Mouse (Mus musculus) T-helper 17 cell (primary cell): ENCODE results near the gene Ms4a5.
"Not testable (repeated sequence)": the region's sequence is repeated elsewhere in the genome, so short reads cannot be mapped to it uniquely, and the experiment has no call there.

ENCODE experiments used
- in situ Hi-C, 2 experiments: fragments of 300-600 bp; cut with MboI, MseI; formaldehyde crosslinking; loops; 1 replicate in 1 of 2; 2 replicates in 1 of 2; pipeline ENCODE4 v1.15.1; 2025; ENCODE audit warnings: high pct_unique_total_duplicates in 2 of 2

Ms4a5 gene

DNA sequence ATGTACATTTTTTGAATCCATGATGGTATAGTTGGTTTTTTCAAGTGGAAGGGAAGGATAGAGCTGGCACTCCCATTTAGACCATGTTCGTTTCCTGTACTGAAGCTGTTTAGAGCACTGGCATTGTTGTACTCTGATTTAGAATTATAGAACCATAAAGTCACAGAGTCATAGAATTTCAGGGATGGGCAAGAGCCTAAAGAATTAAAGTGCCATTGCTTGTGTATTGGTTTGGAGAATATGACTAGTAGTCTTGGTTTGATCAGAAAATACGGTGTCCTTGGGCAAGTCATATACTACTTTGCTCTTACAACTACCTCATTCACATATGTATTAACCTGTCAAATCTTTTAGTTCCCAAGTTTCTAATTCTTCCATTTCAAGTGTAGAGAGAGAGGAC is at the start of gene Ms4a5:
Ms4a5 (minus strand) TSS at position 101 of the 400 bp plus-strand sequence.
- in situ Hi-C loops: no loop called here

- in situ Hi-C loops: loop anchor here in 1 of 2 experiments (10.0 kb wide), 1 partner anchor 544 kb away; the partner anchor contains the start of gene Olfr1418
Observed at GRCm38 (mm10) chr19:11321123-11321522, 37.5 kb upstream of the Ms4a5 start.

- in situ Hi-C loops: no loop called here
Observed at GRCm38 (mm10) chr19:11316786-11317185, 33.1 kb upstream of the Ms4a5 start.

DNA sequence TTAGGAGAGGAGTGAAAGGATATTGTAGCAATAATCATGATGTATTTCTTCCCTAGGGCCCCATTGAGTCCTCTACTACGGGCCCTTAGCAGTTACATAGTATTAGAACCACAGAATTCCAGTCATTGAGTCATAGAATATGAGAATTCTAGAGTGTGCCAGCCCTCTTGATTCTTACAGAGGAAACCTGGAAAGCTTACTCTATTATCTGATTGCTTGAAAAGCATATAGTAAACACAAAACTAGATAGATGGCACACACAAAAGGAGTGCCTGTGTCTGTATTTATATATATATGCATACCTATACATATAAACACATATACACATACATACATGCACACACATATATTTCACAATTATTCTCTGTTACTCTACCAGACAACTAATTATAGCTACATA is 30.7 kb upstream of the Ms4a5 start, which contains the start of gene Ms4a14:
Ms4a14 (minus strand) TSS at position 101 of the 400 bp plus-strand sequence.
- in situ Hi-C loops: no loop called here

DNA sequence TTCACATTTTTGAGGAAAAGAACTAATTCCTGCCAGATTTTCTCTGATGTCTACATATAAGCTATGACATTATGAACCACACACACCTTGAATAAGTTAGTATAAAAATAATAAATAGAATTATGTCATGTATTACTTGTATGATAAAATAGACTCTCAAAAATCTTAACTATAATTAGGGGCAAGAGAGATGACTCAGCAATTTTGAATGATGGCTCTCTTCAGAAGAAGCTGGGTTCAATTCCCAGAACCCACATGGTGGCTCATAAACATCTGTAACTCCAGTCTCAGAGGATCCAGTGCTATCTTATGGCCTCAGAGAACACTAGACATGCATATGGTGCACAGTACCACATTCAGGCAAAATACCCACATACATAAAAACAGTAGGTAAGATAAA is 25.2 kb upstream of the Ms4a5 start:
- in situ Hi-C loops: no loop called here

- in situ Hi-C loops: not testable (repeated sequence)
Observed at GRCm38 (mm10) chr19:11299529-11299928, 15.9 kb upstream of the Ms4a5 start.

- in situ Hi-C loops: no loop called here
Observed at GRCm38 (mm10) chr19:11298939-11299338, 15.3 kb upstream of the Ms4a5 start.

- in situ Hi-C loops: not testable (repeated sequence)
Observed at GRCm38 (mm10) chr19:11293616-11294015, 9.9 kb upstream of the Ms4a5 start.

GRCm38 (mm10) chr19:11292990-11293389 is 9.3 kb upstream of the Ms4a5 start:
- in situ Hi-C loops: no loop called here

DNA sequence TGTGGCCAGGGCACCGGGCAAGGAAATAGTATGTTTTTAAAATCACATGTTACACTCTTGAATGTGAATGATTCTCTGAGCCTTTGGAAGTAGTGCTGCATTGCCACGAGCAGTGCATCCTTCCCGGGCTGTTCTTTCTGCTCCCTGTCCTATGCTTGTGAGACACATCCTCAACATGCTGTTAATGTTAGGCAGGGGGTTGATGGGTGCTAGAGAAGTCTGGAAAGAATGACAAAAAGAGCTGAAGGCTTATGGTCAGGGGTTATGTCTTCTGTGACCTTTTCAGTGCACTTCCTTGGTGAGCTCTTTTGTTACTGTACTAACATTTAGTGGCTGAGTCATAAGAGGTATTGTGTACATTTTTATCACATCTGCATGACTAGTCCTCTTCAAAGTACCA is 3.5 kb downstream of the Ms4a5 start:
- in situ Hi-C loops: no loop called here

DNA sequence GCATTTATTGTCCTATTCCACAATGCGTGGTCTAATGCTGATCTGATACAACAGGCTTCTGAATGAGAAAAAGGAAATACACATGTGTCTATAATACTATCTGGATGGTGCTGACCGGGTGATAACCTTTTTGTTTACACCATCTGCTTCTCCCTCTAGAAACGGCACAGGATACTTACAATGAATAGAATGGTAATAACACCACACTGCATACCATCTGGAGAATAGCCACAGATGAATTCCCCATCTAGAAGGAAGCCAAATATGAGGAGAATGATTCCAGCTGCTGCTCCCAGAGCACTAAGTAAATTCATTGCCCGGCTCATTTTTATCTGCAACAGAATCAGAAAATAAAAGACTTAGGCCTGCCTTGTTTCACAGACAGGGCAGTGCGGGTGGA is 7.2 kb downstream of the Ms4a5 start:
- in situ Hi-C loops: no loop called here

DNA sequence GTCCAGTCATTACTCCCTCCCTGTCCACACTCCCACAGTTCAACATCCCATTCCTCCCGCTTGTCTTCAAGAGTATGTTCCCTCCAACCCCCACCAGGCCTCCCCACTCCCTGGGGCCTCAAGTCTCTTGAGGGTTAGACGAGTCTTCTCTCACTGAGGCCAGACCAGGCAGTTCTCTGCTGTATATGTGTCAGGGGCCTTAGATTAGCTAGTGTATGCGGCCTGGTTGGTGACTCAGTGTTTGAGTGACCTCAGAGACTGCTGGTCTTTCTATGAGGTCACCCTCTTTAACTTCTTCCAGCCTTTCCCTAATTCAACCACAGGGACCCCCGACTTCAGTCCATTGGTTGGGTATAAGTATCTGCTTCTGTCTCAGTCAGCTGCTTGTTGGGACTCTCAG is 16.7 kb downstream of the Ms4a5 start:
- in situ Hi-C loops: loop anchor here in 1 of 2 experiments (25.0 kb wide), 1 partner anchor 1130 kb away; no protein-coding TSS in a partner anchor

GRCm38 (mm10) chr19:11266052-11266845 is 17.4 kb downstream of the Ms4a5 start, which contains the start of gene Ms4a1:
Ms4a1 (minus strand) TSS chr19:11266241.
- in situ Hi-C loops: loop anchor here in 1 of 2 experiments (25.0 kb wide), 1 partner anchor 1129 kb away; no protein-coding TSS in a partner anchor

DNA sequence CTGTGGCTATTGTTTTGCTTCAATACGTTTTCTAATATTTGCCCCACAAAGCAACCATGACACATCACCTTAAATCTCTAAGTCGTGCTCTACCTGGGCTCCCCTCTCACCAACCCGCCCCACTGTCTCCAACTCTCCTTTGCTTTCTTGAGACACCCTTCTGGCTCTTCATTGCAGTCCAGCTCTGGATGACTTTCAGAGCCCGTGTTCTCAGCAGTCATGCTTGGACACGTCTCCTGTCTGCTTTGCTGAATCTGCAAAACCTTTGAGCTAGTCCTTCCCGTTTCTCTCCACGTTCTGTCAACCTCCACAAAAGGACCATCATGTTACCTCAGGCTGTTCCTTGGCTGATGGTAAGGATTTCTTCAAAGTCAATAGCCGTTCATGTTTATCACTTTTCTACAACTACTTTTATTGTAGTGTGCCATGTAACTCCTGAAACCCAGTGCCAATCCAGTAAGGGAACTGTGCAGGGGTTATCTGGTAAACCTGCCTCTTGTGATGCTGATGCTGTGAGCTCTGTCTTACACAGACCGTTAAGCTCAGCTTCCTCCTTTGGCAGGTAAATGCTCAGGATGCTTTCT is 19.0 kb downstream of the Ms4a5 start:
- in situ Hi-C loops: loop anchor here in 1 of 2 experiments (25.0 kb wide), 1 partner anchor 1127 kb away; no protein-coding TSS in a partner anchor

GRCm38 (mm10) chr19:11263549-11263948 is 20.1 kb downstream of the Ms4a5 start:
- in situ Hi-C loops: loop anchor here in 1 of 2 experiments (25.0 kb wide), 1 partner anchor 1126 kb away; no protein-coding TSS in a partner anchor

DNA sequence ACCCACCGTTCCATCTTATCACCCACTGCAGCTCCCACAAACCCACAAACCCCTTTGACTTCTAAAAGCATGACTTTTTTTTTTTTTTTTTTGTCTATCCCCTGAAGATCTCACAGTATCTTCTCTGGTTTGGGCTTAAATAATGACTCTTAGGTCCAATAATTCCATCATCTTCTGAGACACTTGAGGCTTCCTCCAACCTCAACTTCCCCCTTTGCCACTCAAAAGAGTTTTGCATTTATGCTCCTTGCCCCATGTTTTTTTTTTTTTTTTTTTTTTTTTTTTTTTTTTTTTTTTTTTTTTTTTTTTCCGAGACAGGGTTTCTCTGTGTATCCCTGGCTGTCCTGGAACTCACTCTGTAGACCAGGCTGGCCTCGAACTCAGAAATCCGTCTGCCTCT is 20.7 kb downstream of the Ms4a5 start:
- in situ Hi-C loops: loop anchor here in 1 of 2 experiments (25.0 kb wide), 1 partner anchor 1126 kb away; no protein-coding TSS in a partner anchor

DNA sequence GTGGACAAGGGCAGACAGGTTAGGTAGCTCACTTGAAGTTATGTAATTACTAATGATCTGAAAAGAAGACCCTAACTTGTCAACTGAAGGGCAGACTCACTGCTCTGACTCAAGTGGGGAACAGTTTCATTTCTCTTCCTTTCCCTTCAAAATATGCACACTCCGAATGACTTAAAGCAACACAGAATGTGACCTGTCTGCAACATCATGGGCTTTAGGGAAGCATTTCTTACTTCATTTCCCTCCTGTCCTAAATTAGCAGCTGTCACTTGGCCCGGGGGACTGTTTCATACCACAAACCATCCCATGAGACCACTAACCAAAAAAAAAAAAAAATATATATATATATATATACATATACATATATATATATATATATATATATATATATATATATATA is 22.2 kb downstream of the Ms4a5 start:
- in situ Hi-C loops: loop anchor here in 1 of 2 experiments (25.0 kb wide), 1 partner anchor 1124 kb away; no protein-coding TSS in a partner anchor

DNA sequence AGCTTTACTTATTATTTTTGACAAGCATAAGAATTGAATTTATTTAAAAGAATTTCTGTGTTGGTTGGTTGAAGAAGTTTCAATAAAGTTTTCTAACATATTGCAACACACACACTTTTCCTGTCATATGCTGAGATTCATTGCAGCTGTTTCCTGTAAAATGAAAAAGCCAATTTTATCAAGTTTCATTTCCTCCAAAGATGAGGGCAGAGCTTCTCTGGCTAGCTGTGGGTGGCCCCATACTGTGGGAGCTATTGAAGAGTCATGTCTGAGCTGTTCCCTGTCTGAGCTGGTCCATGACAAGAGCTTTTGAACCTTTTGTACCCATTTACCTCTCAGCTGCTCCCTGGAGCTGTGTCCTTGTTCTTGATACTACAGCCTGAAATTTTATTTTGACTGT is 39.4 kb downstream of the Ms4a5 start:
- in situ Hi-C loops: no loop called here

GRCm38 (mm10) chr19:11242560-11242959 is 41.1 kb downstream of the Ms4a5 start:
- in situ Hi-C loops: no loop called here

GRCm38 (mm10) chr19:11235820-11236219 is 47.9 kb downstream of the Ms4a5 start:
- in situ Hi-C loops: no loop called here

GRCm38 (mm10) chr19:11234921-11235735 is 48.5 kb downstream of the Ms4a5 start:
- in situ Hi-C loops: no loop called here
